8 mouse cellular contexts compared by ENCODE assay signal in genomic region chr15:36937757-36938498, GRCm38 (mm10).
DNase-seq lines count a peak whose midpoint lies in the region; ATAC-seq and TF ChIP-seq lines count a peak whose summit lies in the region.

No protein-coding gene starts in this region.

- ATAC-seq in CD4-positive, CD25-positive, alpha-beta regulatory T cell, adult 4 months, result peak; percentile 16
- peak; percentile 10; the same call in 1 of the 2 replicates for ATAC-seq in embryonic facial prominence, embryonic 11.5 days (replicated peaks; ENCODE audit: insufficient number of reproducible peaks, low FRiP score, low TSS enrichment, low read depth)
- ATAC-seq in intestine, embryonic 16.5 days, result no peak

- H3K9me3 ChIP-seq in embryonic facial prominence, embryonic 11.5 days (replicated peaks; ENCODE audit: control insufficient read depth, low read length), result no peaks in the 10 kb centered on the region
- no peaks in the 10 kb centered on the region for H3K9me3 ChIP-seq in intestine, embryonic 16.5 days (ENCODE audit: control insufficient read depth, low read length)
- no peaks in the 10 kb centered on the region for H3K9me3 ChIP-seq in midbrain, embryonic 10.5 days (replicated peaks)

- H3K4me2 ChIP-seq in embryonic facial prominence, embryonic 11.5 days (ENCODE audit: low read depth, low read length), result peak overlapping the region; percentile 84
- H3K4me2 ChIP-seq in intestine, embryonic 16.5 days (ENCODE audit: low read depth, low read length), result peak overlapping the region; percentile 78

- H3K27ac ChIP-seq in heart, adult 2 months, result peak overlapping the region; percentile 87
- peak overlapping the region; percentile 68 for H3K27ac ChIP-seq in embryonic facial prominence, embryonic 11.5 days (replicated peaks; ENCODE audit: low read depth, low read length)
- H3K27ac ChIP-seq in intestine, embryonic 16.5 days (ENCODE audit: low read length), result peak overlapping the region; percentile 88
- peak overlapping the region; percentile 94 for H3K27ac ChIP-seq in midbrain, embryonic 10.5 days (replicated peaks)

- peak overlapping the region; percentile 91 for H3K9ac ChIP-seq in heart, adult 2 months (ENCODE audit: low read depth, low read length)
- peak overlapping the region; percentile 56 for H3K9ac ChIP-seq in embryonic facial prominence, embryonic 11.5 days (replicated peaks; ENCODE audit: low read length)
- H3K9ac ChIP-seq in intestine, embryonic 16.5 days (ENCODE audit: low read depth, low read length), result peak overlapping the region; percentile 80

- TF ChIP-seq CTCF in heart, adult 2 months (IDR thresholded peaks at IDR 0.05), result no peak

- no peaks in the 10 kb centered on the region for H3K79me2 ChIP-seq in heart, adult 2 months (replicated peaks; ENCODE audit: control insufficient read depth, insufficient read depth, low read length)

- no peak for TF ChIP-seq EP300 in heart, adult 2 months (IDR thresholded peaks at IDR 0.05; ENCODE audit: insufficient read depth, low read depth, low read length)

- H3K4me3 ChIP-seq in heart, adult 2 months, result peak overlapping the region; percentile 76
- peak overlapping the region; percentile 47 for H3K4me3 ChIP-seq in embryonic facial prominence, embryonic 11.5 days (ENCODE audit: low read depth, low read length)
- peak overlapping the region; percentile 60 for H3K4me3 ChIP-seq in intestine, embryonic 16.5 days (ENCODE audit: low read length)
- H3K4me3 ChIP-seq in midbrain, embryonic 10.5 days, result peak overlapping the region; percentile 72

- no peaks in the 10 kb centered on the region for H3K36me3 ChIP-seq in heart, adult 2 months (ENCODE audit: control insufficient read depth, insufficient read depth, low read length)
- H3K36me3 ChIP-seq in embryonic facial prominence, embryonic 11.5 days (replicated peaks; ENCODE audit: control insufficient read depth, insufficient read depth, low read depth, low read length), result no peaks in the 10 kb centered on the region
- no peaks in the 10 kb centered on the region for H3K36me3 ChIP-seq in intestine, embryonic 16.5 days (ENCODE audit: control insufficient read depth, insufficient read depth, low read length)
- H3K36me3 ChIP-seq in midbrain, embryonic 10.5 days, result no peaks in the 10 kb centered on the region

- intact Hi-C loops in heart, adult 2 months (cut with DNase I), result loop anchor here (2.0 to 5.0 kb wide), 3 partner anchors 66 to 143 kb away; partner anchors contain the start of gene Zfp706

- no peak for TF ChIP-seq POLR2A in heart, adult 2 months (IDR thresholded peaks at IDR 0.05; ENCODE audit: insufficient read depth, low read depth, low read length)

- WGBS in heart, adult 2 months, result 48% methylated on average over 13 of the region's 13 CpGs
- WGBS in embryonic facial prominence, embryonic 11.5 days, result 11% methylated on average over 13 of the region's 13 CpGs
- WGBS in intestine, embryonic 16.5 days, result 24% methylated on average over 13 of the region's 13 CpGs
- WGBS in midbrain, embryonic 10.5 days, result 24% methylated on average over 13 of the region's 13 CpGs

- peak in 1 of 2 experiments; percentile 24 for DNase-seq in heart, adult 2 months
- DNase-seq in heart, adult 9 months (ENCODE audit: low spot score in 2 of 2), result no peak
- DNase-seq in embryonic facial prominence, embryonic 11.5 days (ENCODE audit: low spot score), result peak; percentile 69
- no peak for DNase-seq in midbrain, embryonic 10.5 days (ENCODE audit: low spot score)
- DNase-seq in thymus, adult 18-20 months, result peak; percentile 28 to 63
- no peak for DNase-seq in cerebellum, adult 9-11 months

- H3K4me1 ChIP-seq in heart, adult 2 months (ENCODE audit: control insufficient read depth, insufficient read depth, low read length), result peaks cover 3% of the 10 kb centered on the region
- H3K4me1 ChIP-seq in embryonic facial prominence, embryonic 11.5 days (ENCODE audit: control insufficient read depth, insufficient read depth, low read length), result no peaks in the 10 kb centered on the region; the same call in 1 of the 2 replicates
- peaks cover 21% of the 10 kb centered on the region; the same call in 1 of the 2 replicates for H3K4me1 ChIP-seq in intestine, embryonic 16.5 days (ENCODE audit: control insufficient read depth, insufficient read depth, low read length)
- H3K4me1 ChIP-seq in midbrain, embryonic 10.5 days, result peaks cover 19% of the 10 kb centered on the region

- H3K27me3 ChIP-seq in heart, adult 2 months (ENCODE audit: control insufficient read depth, insufficient read depth, low read length), result no peaks in the 10 kb centered on the region
- H3K27me3 ChIP-seq in embryonic facial prominence, embryonic 11.5 days (ENCODE audit: control insufficient read depth, insufficient read depth, low read length), result no peaks in the 10 kb centered on the region
- H3K27me3 ChIP-seq in intestine, embryonic 16.5 days (replicated peaks; ENCODE audit: control insufficient read depth, insufficient read depth, low read length), result no peaks in the 10 kb centered on the region
- H3K27me3 ChIP-seq in midbrain, embryonic 10.5 days (ENCODE audit: low read depth, poor library complexity, severe bottlenecking), result peaks cover 10% of the 10 kb centered on the region; the same call in 1 of the 2 replicates

Comparison
In these comparisons a context has a peak if more than half of its experiments do, and no peak if none do; other contexts are left out.
1. DNase-seq: peak in embryonic facial prominence, embryonic 11.5 days (single experiment) and thymus, adult 18-20 months (2 of 2); none in heart, adult 9 months (0 of 2), midbrain, embryonic 10.5 days (single experiment) and cerebellum, adult 9-11 months (single experiment).
2. Peak in every context shown above with its lines, with median percentiles within 50 percentile points of each other: H3K27ac ChIP-seq, H3K4me3 ChIP-seq and H3K9ac ChIP-seq.